Mouse (Mus musculus) forebrain, embryonic 14.5 days (tissue): ENCODE measurements around the gene Rpusd4. TPM values are rescaled to one million over a fixed set of nuclear protein-coding genes. Genes with fewer than 3 reads are reported as not detected.

ENCODE experiments used
- ATAC-seq: fragments of 200-750 bp; cut with Nextera tagmentation; 2 replicates; pipeline ENCODE4 v1.8.0; 2017; ENCODE audit warnings: mild to moderate bottlenecking, moderate library complexity
- DNase-seq: peaks from one replicate; pipeline ENCODE4 v3.0.0-alpha.2; 2015; ENCODE audit warnings: low spot score
- H3K27ac ChIP-seq: fragments of 300-500 bp; sonication (generic); 2 replicates; pipeline ENCODE4 v1.5.1; 2014; ENCODE audit warnings: low read depth, mild to moderate bottlenecking, control low read depth, low read length, moderate library complexity
- H3K27me3 ChIP-seq: fragments of 300-500 bp; sonication (generic); replicated peaks from 2 replicates; pipeline ENCODE4 v1.6.1; 2014; ENCODE audit warnings: low read length, control low read depth, mixed read lengths; ENCODE audit not compliant: control insufficient read depth, insufficient read depth
- H3K36me3 ChIP-seq: fragments of 300-500 bp; sonication (generic); 2 replicates; pipeline ENCODE4 v1.6.1; 2014; ENCODE audit warnings: low read length, control low read depth; ENCODE audit not compliant: control insufficient read depth, insufficient read depth
- H3K4me1 ChIP-seq: fragments of 300-500 bp; sonication (generic); 2 replicates; pipeline ENCODE4 v1.6.1; 2014; ENCODE audit warnings: antibody characterized with exemption, low read length, control low read depth; ENCODE audit not compliant: control insufficient read depth, insufficient read depth
- H3K4me2 ChIP-seq: fragments of 300-500 bp; sonication (generic); 2 replicates; pipeline ENCODE4 v1.6.1; 2014; ENCODE audit warnings: mild to moderate bottlenecking, control low read depth, low read length
- H3K4me3 ChIP-seq: fragments of 300-500 bp; sonication (generic); 2 replicates; pipeline ENCODE4 v1.5.1; 2014; ENCODE audit warnings: low read depth, low read length, control low read depth
- H3K9ac ChIP-seq: fragments of 300-500 bp; sonication (generic); 2 replicates; pipeline ENCODE4 v1.6.1; 2014; ENCODE audit warnings: mild to moderate bottlenecking, low read length, control low read depth, moderate library complexity
- H3K9me3 ChIP-seq: fragments of 300-500 bp; sonication (generic); replicated peaks from 2 replicates; pipeline ENCODE4 v1.6.1; 2016; ENCODE audit warnings: low read length, control low read depth, mixed read lengths; ENCODE audit not compliant: control insufficient read depth
- WGBS: fragments of 180-500 bp; shearing (Covaris S2); extraction: QIAGEN DNeasy Blood & Tissue Kit; methylation state at CpG from one replicate; pipeline ENCODE4 v1.1.7; 2014; 5-methylcytosine and 5-hydroxymethylcytosine counted together
- polyA plus RNA-seq: library from polyadenylated mRNA; unstranded; fragments of >200 nt; fragmentation: Nextera tagmentation; extraction: Ambion mirVana; gene quantifications from 2 replicates; pipeline ENCODE4 v1.2.1, GENCODE M21; 2014

The Rpusd4 gene
- polyA plus RNA-seq, result 23.1 and 24.9 TPM in 2 replicates

DNA sequence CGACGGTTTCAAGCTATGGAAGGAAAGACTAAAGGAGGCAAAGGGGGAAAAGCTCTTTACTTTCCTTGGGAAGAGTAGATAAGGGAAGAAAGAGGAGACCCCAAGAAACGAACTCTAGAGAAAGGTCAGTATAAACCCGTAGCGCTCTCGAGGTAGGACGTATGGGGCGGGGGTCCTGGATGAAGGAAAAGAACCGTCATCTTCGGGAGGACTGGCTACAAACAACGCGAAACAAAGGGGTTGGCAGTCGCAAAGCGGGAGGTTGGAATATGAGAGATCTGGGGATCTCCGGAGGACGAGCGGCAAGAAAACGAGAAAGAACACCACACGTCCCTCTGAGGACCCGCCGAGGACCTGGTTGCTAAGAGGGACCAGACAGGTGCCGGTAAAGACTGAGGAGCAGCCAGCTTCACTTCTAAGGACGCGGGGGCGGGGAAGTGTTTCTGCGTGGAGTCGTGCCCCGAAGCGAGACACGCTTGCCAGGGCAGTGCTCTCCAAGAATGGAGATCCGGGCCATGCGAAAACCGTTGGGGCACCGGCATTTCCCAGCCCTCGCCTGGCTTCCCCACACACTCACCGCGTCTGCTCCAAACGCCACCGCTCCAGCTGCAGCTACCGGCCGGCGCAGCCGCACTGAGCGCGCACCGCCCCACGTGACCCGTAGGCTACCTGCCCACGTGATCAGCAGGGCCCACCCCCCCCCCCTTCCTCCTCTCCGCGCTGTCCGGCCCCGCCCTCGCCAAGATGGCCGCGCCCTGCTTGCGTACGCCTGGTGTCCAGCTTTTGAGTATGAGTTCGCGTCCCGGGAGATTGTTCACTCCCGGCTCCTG is at the start of gene Rpusd4, which contains the start of gene Fam118b:
Rpusd4 (plus strand) TSS at position 720 of the 830 bp plus-strand sequence.
Fam118b (minus strand) TSS at position 660 of the 830 bp plus-strand sequence.
- Histone ChIP-seq H3K4me2 (peak within 1 kb of the TSS; percentile 70), H3K27me3 (no peaks in the 10 kb centered on the region), H3K4me3 (peak within 1 kb of the TSS; percentile 76), H3K36me3 (peaks cover 7% of the 10 kb centered on the region), H3K4me1 (peaks cover 13% of the 10 kb centered on the region), H3K9me3 (no peaks in the 10 kb centered on the region), H3K9ac (peak within 1 kb of the TSS; percentile 88), H3K27ac (peak within 1 kb of the TSS; percentile 75)
- DNase-seq (peak; percentile 97), ATAC-seq (peak; percentile 97)
- WGBS, result under 1% methylated on average over 60 of the region's 62 CpGs

GRCm38 (mm10) chr9:35217963-35218362 is 49.7 kb upstream of the Rpusd4 start:
- ATAC-seq, result no peak
- no peak overlapping the region for H3K27ac ChIP-seq
- H3K36me3 ChIP-seq, result peaks cover 88% of the 10 kb centered on the region
- H3K4me2 ChIP-seq, result no peak overlapping the region
- H3K4me1 ChIP-seq, result no peaks in the 10 kb centered on the region
- H3K4me3 ChIP-seq, result no peak overlapping the region
- H3K27me3 ChIP-seq, result no peaks in the 10 kb centered on the region
- 79% methylated on average over 1 of the region's 1 CpGs for WGBS
- H3K9ac ChIP-seq, result no peak overlapping the region
- no peaks in the 10 kb centered on the region for H3K9me3 ChIP-seq
- DNase-seq, result no peak

DNA sequence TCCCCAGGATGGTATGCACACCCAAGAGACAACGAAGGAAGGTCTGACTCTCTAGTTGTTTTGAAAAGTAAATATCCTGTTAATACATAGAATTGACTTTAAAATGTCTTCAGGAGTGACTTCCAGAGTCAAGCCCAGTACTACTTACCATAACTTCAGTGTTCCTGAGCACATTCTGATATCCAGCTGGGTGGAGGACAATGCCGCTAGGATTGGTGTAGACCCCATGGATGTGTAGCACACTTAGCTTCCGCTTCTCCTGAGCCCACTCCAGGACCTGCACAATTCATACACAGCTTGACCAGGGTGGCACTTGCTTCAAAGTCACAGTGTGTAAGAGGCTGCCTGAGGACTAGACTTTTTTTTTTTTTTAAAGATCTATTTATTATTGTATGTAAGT is 44.2 kb upstream of the Rpusd4 start:
- ATAC-seq (no peak), DNase-seq (no peak)
- Histone ChIP-seq H3K27me3 (no peaks in the 10 kb centered on the region), H3K36me3 (peaks cover 61% of the 10 kb centered on the region), H3K9me3 (no peaks in the 10 kb centered on the region), H3K4me1 (no peaks in the 10 kb centered on the region), H3K9ac (no peak overlapping the region), H3K4me3 (no peak overlapping the region), H3K4me2 (no peak overlapping the region), H3K27ac (no peak overlapping the region)
- 98% methylated on average over 3 of the region's 3 CpGs for WGBS

- DNase-seq, result no peak
These were observed 39.0 kb upstream of the Rpusd4 start for GRCm38 (mm10) chr9:35228671-35229070.

DNA sequence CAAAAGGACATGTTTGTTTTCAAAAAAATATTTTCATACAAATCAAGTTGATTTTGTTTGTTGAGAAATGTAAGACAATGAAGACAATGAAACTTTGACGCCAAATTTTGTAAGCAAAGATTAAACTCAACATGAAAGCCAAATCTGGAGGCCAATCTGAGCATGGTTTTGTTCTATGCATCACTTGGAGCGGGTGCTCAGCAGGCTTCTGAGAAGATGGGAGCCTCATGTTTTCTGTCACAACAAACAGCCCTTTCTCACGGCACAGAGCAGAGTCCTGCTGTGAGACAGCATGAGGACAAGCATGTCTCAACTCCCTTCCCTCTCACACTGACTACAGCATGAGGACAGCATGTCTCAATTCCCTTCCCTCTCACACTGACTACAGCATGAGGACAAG is 31.7 kb upstream of the Rpusd4 start:
- H3K9ac ChIP-seq, result no peak overlapping the region
- peaks cover 35% of the 10 kb centered on the region for H3K36me3 ChIP-seq
- H3K9me3 ChIP-seq, result no peaks in the 10 kb centered on the region
- H3K27me3 ChIP-seq, result no peaks in the 10 kb centered on the region
- no peak overlapping the region for H3K4me3 ChIP-seq
- no peak overlapping the region for H3K27ac ChIP-seq
- no peak overlapping the region for H3K4me2 ChIP-seq
- no peak for DNase-seq
- no peak for ATAC-seq
- WGBS, result 61% methylated on average over 3 of the region's 3 CpGs
- H3K4me1 ChIP-seq, result no peaks in the 10 kb centered on the region

More at GRCm38 (mm10) chr9:35228671-35229070, 39.0 kb upstream of the Rpusd4 start:
- ATAC-seq, result no peak
- 95% methylated on average over 3 of the region's 3 CpGs for WGBS
- Histone ChIP-seq H3K27me3 (no peaks in the 10 kb centered on the region), H3K36me3 (peaks cover 32% of the 10 kb centered on the region), H3K9me3 (no peaks in the 10 kb centered on the region), H3K9ac (no peak overlapping the region), H3K4me2 (no peak overlapping the region), H3K4me3 (no peak overlapping the region), H3K27ac (no peak overlapping the region), H3K4me1 (no peaks in the 10 kb centered on the region)

GRCm38 (mm10) chr9:35238371-35238770 is 29.3 kb upstream of the Rpusd4 start:
- no peaks in the 10 kb centered on the region for H3K9me3 ChIP-seq
- H3K4me1 ChIP-seq, result no peaks in the 10 kb centered on the region
- H3K36me3 ChIP-seq, result peaks cover 23% of the 10 kb centered on the region
- WGBS, result 92% methylated on average over 1 of the region's 1 CpGs
- ATAC-seq (no peak), DNase-seq (no peak)
- no peak overlapping the region for H3K9ac ChIP-seq
- no peak overlapping the region for H3K27ac ChIP-seq
- H3K4me2 ChIP-seq, result no peak overlapping the region
- H3K4me3 ChIP-seq, result no peak overlapping the region
- H3K27me3 ChIP-seq, result no peaks in the 10 kb centered on the region

DNA sequence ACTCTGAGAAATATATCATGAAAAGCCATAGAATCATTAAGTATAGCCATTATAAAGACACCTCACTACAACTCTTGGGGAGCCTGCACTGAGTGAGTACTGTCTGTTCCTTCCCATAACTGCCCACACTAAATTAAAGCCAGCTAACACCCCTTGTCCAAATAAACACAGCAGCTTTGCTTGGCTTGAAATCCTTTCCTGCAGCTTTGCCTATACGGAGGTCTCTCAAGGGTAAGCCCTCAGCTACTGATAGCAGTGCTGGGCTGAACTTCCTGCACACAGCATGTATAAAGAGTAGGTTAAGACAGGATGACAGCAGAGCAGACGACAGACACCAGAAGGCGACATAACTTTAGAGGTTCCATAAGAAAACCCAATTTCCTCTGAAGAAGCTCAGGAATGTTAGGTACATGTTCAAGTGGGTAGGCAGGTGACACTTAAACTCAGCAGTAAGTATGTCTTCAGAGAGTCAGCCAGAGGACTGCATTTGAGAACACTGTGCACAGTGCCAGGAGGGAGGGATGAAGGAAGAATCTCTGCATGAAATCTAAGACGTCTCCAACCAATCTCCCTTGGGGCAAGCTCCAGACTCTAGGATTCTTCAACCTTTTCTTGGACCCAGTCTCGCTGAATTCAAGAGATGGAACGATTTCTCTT is 28.6 kb upstream of the Rpusd4 start:
- Histone ChIP-seq H3K9ac (no peak overlapping the region), H3K4me1 (no peaks in the 10 kb centered on the region), H3K36me3 (peaks cover 18% of the 10 kb centered on the region), H3K27me3 (no peaks in the 10 kb centered on the region), H3K4me3 (no peak overlapping the region), H3K4me2 (no peak overlapping the region), H3K27ac (no peak overlapping the region), H3K9me3 (no peaks in the 10 kb centered on the region)
- WGBS, result 86% methylated on average over 6 of the region's 6 CpGs
- ATAC-seq (no peak), DNase-seq (no peak)

DNA sequence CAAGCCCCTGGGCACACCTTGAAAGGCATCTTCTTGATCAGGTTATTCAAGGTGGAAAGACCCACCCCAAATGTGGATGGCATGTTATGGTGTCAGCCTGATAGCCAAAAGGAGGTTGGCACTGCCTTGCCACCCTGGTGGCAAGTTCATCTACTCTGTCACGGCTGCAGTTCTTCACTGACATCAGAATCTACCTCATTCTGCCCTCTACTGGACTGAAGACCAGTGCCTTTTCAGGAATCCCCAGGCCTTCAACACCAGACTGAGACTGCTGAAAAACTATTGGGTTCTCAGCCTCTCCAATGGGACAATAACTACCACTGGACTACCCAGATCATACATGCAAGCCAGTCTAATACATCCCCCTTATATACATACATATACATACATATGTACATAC is 27.9 kb upstream of the Rpusd4 start:
- DNase-seq, result no peak
- Histone ChIP-seq H3K36me3 (peaks cover 11% of the 10 kb centered on the region), H3K4me1 (no peaks in the 10 kb centered on the region), H3K4me2 (no peak overlapping the region), H3K4me3 (no peak overlapping the region), H3K9me3 (no peaks in the 10 kb centered on the region), H3K9ac (no peak overlapping the region), H3K27ac (no peak overlapping the region), H3K27me3 (no peaks in the 10 kb centered on the region)
- 79% methylated on average over 1 of the region's 1 CpGs for WGBS
- ATAC-seq, result no peak

DNA sequence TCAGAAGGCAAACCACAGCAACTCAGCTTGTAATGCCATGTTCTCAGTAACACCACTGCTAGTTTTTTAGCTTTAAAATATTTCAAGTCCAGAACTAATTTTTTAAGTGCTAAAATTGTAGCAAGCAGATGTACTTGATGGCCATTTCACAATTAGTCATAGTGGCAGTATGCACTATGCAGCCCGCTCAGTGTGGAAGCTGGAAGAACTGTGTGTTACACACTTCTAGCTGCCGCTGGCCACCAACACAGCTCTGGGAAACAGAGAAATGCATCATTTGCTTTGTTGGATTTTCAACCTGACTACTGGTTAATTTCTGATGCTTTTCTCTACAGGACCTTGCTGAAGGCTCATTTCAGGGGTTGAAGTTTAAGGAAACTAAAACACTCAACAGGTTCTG is 20.3 kb upstream of the Rpusd4 start:
- Histone ChIP-seq H3K4me1 (no peaks in the 10 kb centered on the region), H3K27me3 (no peaks in the 10 kb centered on the region), H3K4me3 (no peak overlapping the region), H3K9ac (no peak overlapping the region), H3K27ac (no peak overlapping the region), H3K36me3 (0 out of 2 replicates have a peak, but pooled peaks cover 5% of the 10 kb centered on the region), H3K9me3 (no peaks in the 10 kb centered on the region), H3K4me2 (no peak overlapping the region)
- no peak for ATAC-seq
- no peak for DNase-seq
- WGBS, result 94% methylated on average over 2 of the region's 2 CpGs
